Mouse (Mus musculus) retina, embryonic 14.5 days (tissue): ENCODE data around the gene Prpf31.

Experiments
- DNase-seq: peaks from one replicate; pipeline ENCODE4 v3.0.0-alpha.2; 2015; ENCODE audit warnings: low spot score

The Prpf31 gene

GRCm38 (mm10) chr7:3685400-3686187, 55.8 kb downstream of the Prpf31 start:
- no peak for DNase-seq

- no peak for DNase-seq
Measured at GRCm38 (mm10) chr7:3691919-3692318, 62.1 kb downstream of the Prpf31 start.
